Mouse (Mus musculus) neural tube, embryonic 13.5 days (tissue): ENCODE measurements at regions not wholly inside any gene's neighbourhood (a gene's known extent, or its start where the extent isn't known, plus 50 kb on each side); places are given as distances from the start of the nearest gene placed in this dataset.

Source experiments
- ATAC-seq: fragments of 200-750 bp; cut with Nextera tagmentation; 2 replicates; pipeline ENCODE4 v1.8.0; 2017; ENCODE audit warnings: low read depth, mild to moderate bottlenecking, moderate TSS enrichment, moderate library complexity
- H3K27ac ChIP-seq: fragments of 300-500 bp; sonication (generic); replicated peaks from 2 replicates; pipeline ENCODE4 v1.5.1; 2015; ENCODE audit warnings: moderate library complexity, mild to moderate bottlenecking, inconsistent platforms
- H3K27me3 ChIP-seq: fragments of 300-500 bp; sonication (generic); 2 replicates; pipeline ENCODE4 v1.6.1; 2015; ENCODE audit warnings: mild to moderate bottlenecking, inconsistent platforms
- H3K36me3 ChIP-seq: fragments of 300-500 bp; sonication (generic); 2 replicates; pipeline ENCODE4 v1.6.1; 2015; ENCODE audit warnings: mild to moderate bottlenecking, inconsistent platforms
- H3K4me1 ChIP-seq: fragments of 300-500 bp; sonication (generic); replicated peaks from 2 replicates; pipeline ENCODE4 v1.6.1; 2015; ENCODE audit warnings: inconsistent platforms
- H3K4me2 ChIP-seq: fragments of 300-500 bp; sonication (generic); 2 replicates; pipeline ENCODE4 v1.6.1; 2015; ENCODE audit warnings: inconsistent platforms, mild to moderate bottlenecking, moderate library complexity
- H3K4me3 ChIP-seq: fragments of 300-500 bp; sonication (generic); 2 replicates; pipeline ENCODE4 v1.5.1; 2015; ENCODE audit warnings: mild to moderate bottlenecking, inconsistent platforms
- H3K9ac ChIP-seq: fragments of 300-500 bp; sonication (generic); 2 replicates; pipeline ENCODE4 v1.6.1; 2015; ENCODE audit warnings: moderate library complexity, mild to moderate bottlenecking, inconsistent platforms
- H3K9me3 ChIP-seq: fragments of 300-500 bp; sonication (generic); 2 replicates; pipeline ENCODE4 v1.6.1; 2016; ENCODE audit warnings: inconsistent platforms
- WGBS: fragments of 180-500 bp; shearing (Covaris S2); methylation state at CpG from one replicate; pipeline ENCODE4 v1.1.7; 2015; 5-methylcytosine and 5-hydroxymethylcytosine counted together

- no peak for ATAC-seq
Measured at GRCm38 (mm10) chr15:25539344-25540176, 82.8 kb upstream of the Myo10 start.

GRCm38 (mm10) chr15:25542382-25542781 lies 79.9 kb upstream of the Myo10 start:
- H3K4me2 ChIP-seq: no peak overlapping the region
- H3K9ac ChIP-seq: no peak overlapping the region
- no peaks in the 10 kb centered on the region for H3K4me1 ChIP-seq
- ATAC-seq: no peak
- no peak overlapping the region for H3K27ac ChIP-seq
- H3K36me3 ChIP-seq: no peaks in the 10 kb centered on the region
- H3K4me3 ChIP-seq: no peak overlapping the region
- WGBS: 82% methylated on average over 4 of the region's 4 CpGs
- no peaks in the 10 kb centered on the region for H3K9me3 ChIP-seq
- no peaks in the 10 kb centered on the region for H3K27me3 ChIP-seq

More at GRCm38 (mm10) chr15:25539344-25540176, 82.8 kb upstream of the Myo10 start:
- H3K4me1 ChIP-seq: no peaks in the 10 kb centered on the region
- H3K4me2 ChIP-seq: no peak overlapping the region
- H3K36me3 ChIP-seq: no peaks in the 10 kb centered on the region
- no peak overlapping the region for H3K27ac ChIP-seq
- no peaks in the 10 kb centered on the region for H3K27me3 ChIP-seq
- no peak overlapping the region for H3K9ac ChIP-seq
- WGBS: 77% methylated on average over 20 of the region's 20 CpGs
- no peaks in the 10 kb centered on the region for H3K9me3 ChIP-seq
- no peak overlapping the region for H3K4me3 ChIP-seq

- Histone ChIP-seq H3K4me3 (no peak overlapping the region), H3K27ac (no peak overlapping the region), H3K9ac (no peak overlapping the region), H3K27me3 (no peaks in the 10 kb centered on the region), H3K36me3 (no peaks in the 10 kb centered on the region), H3K9me3 (no peaks in the 10 kb centered on the region), H3K4me1 (no peaks in the 10 kb centered on the region), H3K4me2 (no peak overlapping the region)
- ATAC-seq: no peak
- WGBS: 54% methylated on average over 4 of the region's 4 CpGs
Measured at GRCm38 (mm10) chr15:25546185-25546584, 76.1 kb upstream of the Myo10 start.

- Histone ChIP-seq H3K4me3 (no peak overlapping the region), H3K9ac (no peak overlapping the region), H3K4me2 (no peak overlapping the region), H3K9me3 (no peaks in the 10 kb centered on the region), H3K27me3 (no peaks in the 10 kb centered on the region), H3K27ac (no peak overlapping the region), H3K36me3 (no peaks in the 10 kb centered on the region), H3K4me1 (no peaks in the 10 kb centered on the region)
- WGBS: 86% methylated on average over 8 of the region's 8 CpGs
- ATAC-seq: no peak
Measured at GRCm38 (mm10) chr15:25550269-25551054, 71.9 kb upstream of the Myo10 start.

GRCm38 (mm10) chr15:25554945-25555344 lies 67.4 kb upstream of the Myo10 start:
- H3K9me3 ChIP-seq: no peaks in the 10 kb centered on the region
- H3K4me1 ChIP-seq: no peaks in the 10 kb centered on the region
- no peaks in the 10 kb centered on the region for H3K27me3 ChIP-seq
- no peak overlapping the region for H3K4me2 ChIP-seq
- ATAC-seq: no peak
- no peaks in the 10 kb centered on the region for H3K36me3 ChIP-seq
- 88% methylated on average over 10 of the region's 10 CpGs for WGBS
- H3K27ac ChIP-seq: no peak overlapping the region
- no peak overlapping the region for H3K4me3 ChIP-seq
- no peak overlapping the region for H3K9ac ChIP-seq

- Histone ChIP-seq H3K9me3 (no peaks in the 10 kb centered on the region), H3K4me1 (no peaks in the 10 kb centered on the region), H3K27me3 (no peaks in the 10 kb centered on the region), H3K4me3 (no peak overlapping the region), H3K36me3 (no peaks in the 10 kb centered on the region), H3K9ac (no peak overlapping the region), H3K4me2 (no peak overlapping the region), H3K27ac (no peak overlapping the region)
- 24% methylated on average over 2 of the region's 2 CpGs for WGBS
- ATAC-seq: no peak
Measured at GRCm38 (mm10) chr15:25555852-25556251, 66.5 kb upstream of the Myo10 start.

GRCm38 (mm10) chr15:25557566-25557965 lies 64.8 kb upstream of the Myo10 start:
- no peaks in the 10 kb centered on the region for H3K9me3 ChIP-seq
- H3K27ac ChIP-seq: no peak overlapping the region
- H3K4me2 ChIP-seq: no peak overlapping the region
- WGBS: 92% methylated on average over 8 of the region's 8 CpGs
- no peaks in the 10 kb centered on the region for H3K36me3 ChIP-seq
- H3K4me3 ChIP-seq: no peak overlapping the region
- ATAC-seq: no peak; the same call in 1 of the 2 replicates
- H3K27me3 ChIP-seq: no peaks in the 10 kb centered on the region
- no peak overlapping the region for H3K9ac ChIP-seq
- no peaks in the 10 kb centered on the region for H3K4me1 ChIP-seq

- H3K9ac ChIP-seq: no peak overlapping the region
- no peak overlapping the region for H3K4me2 ChIP-seq
- no peaks in the 10 kb centered on the region for H3K4me1 ChIP-seq
- no peak for ATAC-seq
- H3K27ac ChIP-seq: no peak overlapping the region
- no peaks in the 10 kb centered on the region for H3K9me3 ChIP-seq
- no peaks in the 10 kb centered on the region for H3K36me3 ChIP-seq
- H3K27me3 ChIP-seq: no peaks in the 10 kb centered on the region
- no peak overlapping the region for H3K4me3 ChIP-seq
- WGBS: 82% methylated on average over 7 of the region's 7 CpGs
Measured at GRCm38 (mm10) chr15:25558240-25558639, 64.1 kb upstream of the Myo10 start.

- H3K36me3 ChIP-seq: no peaks in the 10 kb centered on the region
- no peak overlapping the region for H3K27ac ChIP-seq
- ATAC-seq: no peak
- H3K4me3 ChIP-seq: no peak overlapping the region
- 82% methylated on average over 7 of the region's 7 CpGs for WGBS
- no peak overlapping the region for H3K9ac ChIP-seq
- no peaks in the 10 kb centered on the region for H3K27me3 ChIP-seq
- H3K4me1 ChIP-seq: no peaks in the 10 kb centered on the region
- H3K4me2 ChIP-seq: no peak overlapping the region
- no peaks in the 10 kb centered on the region for H3K9me3 ChIP-seq
Measured at GRCm38 (mm10) chr15:25563641-25564040, 58.7 kb upstream of the Myo10 start.

- no peaks in the 10 kb centered on the region for H3K4me1 ChIP-seq
- no peak for ATAC-seq
- no peak overlapping the region for H3K27ac ChIP-seq
- H3K9ac ChIP-seq: no peak overlapping the region
- H3K36me3 ChIP-seq: no peaks in the 10 kb centered on the region
- no peaks in the 10 kb centered on the region for H3K27me3 ChIP-seq
- no peak overlapping the region for H3K4me2 ChIP-seq
- 44% methylated on average over 6 of the region's 6 CpGs for whole genome bisulfite sequencing
- no peak overlapping the region for H3K4me3 ChIP-seq
- no peaks in the 10 kb centered on the region for H3K9me3 ChIP-seq
Measured at GRCm38 (mm10) chr15:25572495-25572894, 49.8 kb upstream of the Myo10 start.
